Mouse (Mus musculus) CD4-positive, CD25-positive, alpha-beta regulatory T cell, adult 4 months (primary cell): ENCODE results near the gene D630003M21Rik. TPM values are rescaled to one million over a fixed set of nuclear protein-coding genes. Genes with fewer than 3 reads are reported as not detected.

Source experiments
- ATAC-seq: one replicate; pipeline ENCODE4 v1.8.0; 2017
- polyA plus RNA-seq, 2 experiments: library from polyadenylated mRNA; unstranded; fragments of 100-300 nt; shearing (Covaris generic); gene quantifications; one replicate each; pipeline ENCODE4 v1.2.1; 2017

The D630003M21Rik gene
- polyA plus RNA-seq, 2 experiments from 2014 or later = not detected

DNA sequence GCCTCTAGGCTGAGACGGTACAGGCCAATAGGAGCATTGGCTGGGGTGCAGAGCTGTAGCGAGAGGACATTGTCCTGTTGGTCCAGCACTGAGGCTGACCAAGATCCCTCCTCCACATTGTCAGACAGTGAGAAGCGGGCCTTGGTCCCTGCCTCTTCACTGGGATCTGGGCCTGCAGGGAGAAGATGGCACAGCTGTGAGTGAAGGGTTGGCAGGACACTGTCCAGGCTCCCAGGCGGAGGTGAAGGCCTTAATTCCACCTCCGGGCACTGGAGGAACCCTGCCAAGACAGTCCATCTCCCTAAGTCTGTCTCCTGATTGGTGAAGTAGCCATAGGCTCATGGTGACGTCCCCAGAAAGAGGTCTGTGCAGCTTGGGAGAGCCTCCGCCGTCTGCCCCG lies 90.2 kb downstream of the D630003M21Rik start:
- ATAC-seq = no peak

DNA sequence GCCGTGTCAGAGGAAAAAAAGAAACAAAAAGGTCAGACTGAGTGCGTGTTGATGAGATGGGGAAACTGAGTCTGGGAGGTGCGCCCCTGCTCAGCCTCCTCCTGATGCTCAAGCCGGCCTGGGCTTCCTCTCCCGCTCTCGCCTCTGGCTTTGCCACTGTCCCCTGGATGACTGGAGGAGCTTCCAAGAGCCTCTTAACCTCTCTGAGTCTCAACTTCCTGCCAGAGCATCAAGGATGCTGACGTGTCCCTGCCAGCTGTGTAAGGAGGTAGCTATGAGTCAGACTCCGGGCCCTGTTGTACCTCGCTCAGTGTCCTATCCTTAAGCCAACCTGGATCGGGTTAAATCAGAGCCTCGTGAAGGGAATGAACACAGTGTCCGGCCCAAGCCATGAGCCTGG lies 91.3 kb downstream of the D630003M21Rik start:
- no peak for ATAC-seq

DNA sequence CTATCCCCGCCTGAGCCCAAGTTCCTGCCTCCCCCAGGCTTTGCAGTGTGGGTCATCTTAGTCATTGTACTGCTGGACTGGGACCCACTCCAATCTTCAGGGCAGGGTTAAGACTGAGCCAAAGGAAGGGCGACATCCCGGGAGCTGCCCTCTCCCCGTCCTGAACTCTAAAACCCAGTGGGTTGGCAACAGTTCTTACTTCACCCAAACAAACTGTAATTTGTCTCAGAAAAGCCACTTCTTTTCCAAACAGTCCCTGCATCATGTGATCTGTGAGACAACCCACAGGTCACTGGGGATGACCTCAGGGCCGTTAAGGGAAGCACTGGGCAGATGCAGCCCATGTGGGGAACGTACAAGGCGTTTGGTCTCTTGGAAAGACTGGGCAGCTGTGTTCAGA lies 92.8 kb downstream of the D630003M21Rik start:
- ATAC-seq = no peak

DNA sequence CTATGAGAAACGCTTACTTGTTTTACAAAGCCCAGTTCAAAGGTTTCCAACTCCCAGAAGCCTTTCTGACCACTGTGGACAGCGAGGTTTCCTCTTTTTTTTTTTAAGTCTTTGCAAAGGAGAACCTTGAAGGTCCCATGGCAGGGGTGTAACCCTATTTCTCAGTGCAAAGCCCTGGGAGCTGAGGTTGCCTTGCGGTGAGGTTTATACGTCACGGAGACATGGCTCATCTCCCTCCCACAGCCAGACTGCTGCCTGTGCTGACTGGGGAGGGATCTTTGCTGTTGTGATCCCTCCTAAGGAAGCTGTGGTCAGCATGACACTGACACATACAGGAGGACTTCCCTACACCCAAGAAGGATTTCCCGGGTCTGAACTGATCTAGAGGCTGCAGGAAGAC lies 96.0 kb downstream of the D630003M21Rik start:
- ATAC-seq = peak; percentile 51

Other genes starting within 250 kb of the D630003M21Rik start
- gene Tti1, start 200.8 kb downstream of the D630003M21Rik start, polyA plus RNA-seq = 10 to 100 TPM; 23.4 to 37.0 TPM
- gene Rprd1b, start 200.7 kb downstream of the D630003M21Rik start, polyA plus RNA-seq = 10 to 100 TPM; 23.2 to 24.7 TPM
- 1 to 10 TPM; 3.1 to 4.4 TPM for gene Tgm2, start 82.8 kb downstream of the D630003M21Rik start, polyA plus RNA-seq
- not detected for gene Bpi, start 28.9 kb upstream of the D630003M21Rik start, polyA plus RNA-seq
- gene Lbp, start 77.3 kb upstream of the D630003M21Rik start, polyA plus RNA-seq = 1 to 10 TPM in 1 of 2 experiments, not detected in 1; 1.3 TPM
- gene Snhg11, start 146.4 kb upstream of the D630003M21Rik start, polyA plus RNA-seq = under 1 TPM in 1 of 2 experiments, not detected in 1; 0.09 TPM
- gene Ralgapb, start 180.6 kb upstream of the D630003M21Rik start, polyA plus RNA-seq = 10 to 100 TPM; 11.7 to 12.1 TPM